Mouse (Mus musculus) c-Kit-positive CD71-positive TER-119-negative erythroid progenitor cells, embryonic 14.5 days (primary cell): ENCODE results near the gene Aifm2.

Source experiments
- DNase-seq: peaks from one replicate; pipeline ENCODE4 v3.0.0-alpha.2; 2013; ENCODE audit warnings: low read depth

Gene Aifm2

GRCm38 (mm10) chr10:61715996-61716864 lies 1.2 kb downstream of the Aifm2 start:
- no peak for DNase-seq

- no peak for DNase-seq
Measured at GRCm38 (mm10) chr10:61717406-61718296, 2.6 kb downstream of the Aifm2 start.

DNA sequence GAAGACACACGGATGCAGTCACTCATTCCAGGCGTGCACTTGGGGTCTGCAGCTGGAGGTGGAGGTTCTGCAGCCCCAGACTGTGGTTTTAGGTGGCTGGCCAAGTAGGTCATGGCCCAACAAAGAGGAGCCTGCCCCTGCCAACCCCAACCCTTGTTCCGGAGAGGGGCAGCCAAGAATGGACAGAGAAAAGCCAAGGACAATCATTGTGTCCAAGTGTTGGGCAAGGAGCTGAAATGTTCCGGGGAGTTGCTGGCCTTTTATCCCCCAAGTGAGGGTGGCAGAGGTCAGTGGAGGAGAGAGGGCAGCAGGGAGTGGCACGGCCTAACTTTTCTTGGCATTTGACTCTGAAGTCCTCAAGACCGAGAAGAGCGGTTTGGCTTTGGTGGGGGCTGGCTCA lies 5.3 kb downstream of the Aifm2 start:
- no peak for DNase-seq

- no peak for DNase-seq
Measured at GRCm38 (mm10) chr10:61722215-61722614, 7.2 kb downstream of the Aifm2 start.

GRCm38 (mm10) chr10:61723271-61723670 lies 8.2 kb downstream of the Aifm2 start:
- DNase-seq, result no peak

DNA sequence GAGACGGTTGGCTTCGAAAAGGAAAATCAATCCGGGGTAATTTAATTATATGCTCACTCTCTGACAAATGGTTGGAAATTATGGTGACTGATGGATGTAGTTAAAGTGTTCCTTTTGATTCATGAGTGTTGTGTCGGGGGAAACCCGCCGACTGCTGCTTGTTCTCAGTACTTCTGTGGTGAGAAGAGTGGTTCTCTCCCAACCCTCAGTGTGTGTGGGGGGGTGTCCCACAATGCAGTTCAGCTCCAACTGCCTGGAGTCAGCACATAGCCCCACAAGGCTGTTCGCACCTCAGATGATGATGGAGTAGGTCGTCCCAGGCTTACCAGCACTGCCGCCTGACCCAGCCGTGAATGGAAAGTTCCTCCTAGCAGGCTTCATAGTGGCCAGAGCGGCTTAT lies 14.1 kb downstream of the Aifm2 start:
- no peak for DNase-seq

- no peak for DNase-seq
Measured at GRCm38 (mm10) chr10:61730171-61730570, 15.1 kb downstream of the Aifm2 start.

GRCm38 (mm10) chr10:61734377-61734776 lies 19.3 kb downstream of the Aifm2 start:
- peak; percentile 42 for DNase-seq

- no peak for DNase-seq
Measured at GRCm38 (mm10) chr10:61736671-61737078, 21.6 kb downstream of the Aifm2 start.

- no peak for DNase-seq
Measured at GRCm38 (mm10) chr10:61737537-61737936, 22.5 kb downstream of the Aifm2 start.

DNA sequence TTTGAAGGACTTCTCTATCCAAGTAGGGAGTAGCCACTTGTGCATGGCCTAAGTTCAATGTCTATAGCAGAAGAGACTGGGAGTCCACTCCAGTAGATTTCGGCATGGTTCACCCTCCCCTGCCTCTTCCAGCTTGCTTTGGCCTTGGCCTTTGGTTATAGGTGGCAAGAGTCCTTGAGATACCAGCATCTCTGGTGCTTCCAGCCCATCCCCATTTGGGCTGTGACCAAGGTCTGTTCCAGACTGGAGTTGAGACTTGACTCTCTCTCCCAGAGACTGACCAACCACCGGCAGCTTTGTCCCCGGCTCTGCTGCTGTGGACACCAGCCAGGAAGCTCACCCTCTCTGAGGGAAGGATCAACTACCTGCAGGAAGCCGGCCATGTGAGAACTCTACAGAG lies 23.1 kb downstream of the Aifm2 start:
- DNase-seq, result no peak

DNA sequence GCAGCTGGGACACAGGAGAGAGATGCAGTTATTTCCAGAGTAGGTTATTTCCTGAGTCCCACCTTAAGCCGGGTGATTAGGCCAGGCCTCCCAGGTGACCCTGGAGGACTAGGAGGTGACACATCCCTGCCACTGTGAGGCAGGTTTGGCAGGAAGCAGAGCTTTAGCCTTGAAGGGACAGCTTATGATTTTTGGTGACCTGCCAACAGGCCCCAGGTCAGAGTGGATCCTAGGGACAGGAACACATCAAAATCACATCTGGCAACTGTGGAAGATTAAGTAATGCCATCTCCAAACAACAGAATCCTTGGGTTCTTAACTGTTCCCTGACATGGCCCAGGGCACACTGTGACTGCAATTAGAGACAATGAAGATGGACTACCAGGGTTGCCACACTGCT lies 26.2 kb downstream of the Aifm2 start:
- no peak for DNase-seq

DNA sequence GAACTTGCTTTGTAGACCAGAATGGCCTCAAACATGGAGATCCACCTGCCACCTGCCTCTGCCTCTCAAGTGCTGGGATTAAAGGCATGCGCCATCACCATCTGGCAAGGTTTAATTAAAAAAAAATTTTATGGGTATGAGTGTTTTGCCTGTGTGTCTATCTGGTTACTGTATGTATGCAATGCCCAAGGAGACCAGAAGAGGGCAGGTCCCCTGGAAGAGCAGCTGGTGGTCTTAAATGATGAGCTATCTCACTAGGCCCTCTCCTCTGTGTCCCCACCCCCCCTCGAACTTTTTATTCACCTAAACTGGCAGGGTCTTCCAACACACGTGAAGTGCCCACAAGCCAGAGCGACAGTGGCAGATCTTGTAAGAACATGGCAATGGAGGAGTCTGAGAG lies 26.8 kb downstream of the Aifm2 start:
- no peak for DNase-seq

GRCm38 (mm10) chr10:61742336-61742735 lies 27.3 kb downstream of the Aifm2 start:
- no peak for DNase-seq

- DNase-seq, result no peak
Measured at GRCm38 (mm10) chr10:61745133-61745532, 30.1 kb downstream of the Aifm2 start.

DNA sequence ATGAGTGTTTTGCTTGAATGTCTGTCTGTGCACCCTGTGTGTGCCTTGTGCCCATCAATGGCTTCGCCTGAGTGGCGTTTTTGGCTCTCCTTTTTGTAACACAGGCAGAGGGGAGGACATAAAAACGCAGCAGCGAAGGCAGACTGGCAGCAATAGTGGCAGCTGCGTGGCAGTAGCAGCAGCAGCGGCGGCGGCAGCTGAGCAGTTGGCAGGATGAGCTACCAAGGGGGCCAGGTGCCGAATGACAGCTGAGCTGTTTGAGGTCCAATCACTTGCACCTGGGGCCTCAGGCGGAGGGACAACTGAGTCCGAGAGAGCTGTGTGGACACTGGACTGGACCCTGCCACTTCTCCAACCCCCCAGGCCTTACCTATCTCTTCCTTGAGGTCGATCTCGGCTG lies 32.2 kb downstream of the Aifm2 start:
- no peak for DNase-seq

DNA sequence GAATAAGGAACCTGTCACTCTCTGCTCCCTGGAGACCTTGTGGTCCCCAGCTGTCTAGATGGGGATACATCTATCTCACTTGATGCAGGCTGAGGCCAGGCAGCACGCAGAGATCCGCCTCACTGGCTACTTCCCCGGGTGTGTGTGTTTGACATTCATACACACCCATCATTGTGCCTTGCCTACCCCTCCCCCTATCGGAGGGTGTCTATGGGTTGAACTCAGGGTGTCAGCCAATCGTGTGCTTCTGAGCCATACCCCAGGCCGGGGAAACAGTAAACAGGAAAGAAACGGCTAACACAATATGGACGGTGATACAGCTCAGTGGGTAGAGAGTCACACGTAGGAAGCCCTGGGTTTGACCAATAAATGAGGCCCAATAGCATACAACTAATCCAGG lies 35.0 kb downstream of the Aifm2 start:
- DNase-seq, result no peak

DNA sequence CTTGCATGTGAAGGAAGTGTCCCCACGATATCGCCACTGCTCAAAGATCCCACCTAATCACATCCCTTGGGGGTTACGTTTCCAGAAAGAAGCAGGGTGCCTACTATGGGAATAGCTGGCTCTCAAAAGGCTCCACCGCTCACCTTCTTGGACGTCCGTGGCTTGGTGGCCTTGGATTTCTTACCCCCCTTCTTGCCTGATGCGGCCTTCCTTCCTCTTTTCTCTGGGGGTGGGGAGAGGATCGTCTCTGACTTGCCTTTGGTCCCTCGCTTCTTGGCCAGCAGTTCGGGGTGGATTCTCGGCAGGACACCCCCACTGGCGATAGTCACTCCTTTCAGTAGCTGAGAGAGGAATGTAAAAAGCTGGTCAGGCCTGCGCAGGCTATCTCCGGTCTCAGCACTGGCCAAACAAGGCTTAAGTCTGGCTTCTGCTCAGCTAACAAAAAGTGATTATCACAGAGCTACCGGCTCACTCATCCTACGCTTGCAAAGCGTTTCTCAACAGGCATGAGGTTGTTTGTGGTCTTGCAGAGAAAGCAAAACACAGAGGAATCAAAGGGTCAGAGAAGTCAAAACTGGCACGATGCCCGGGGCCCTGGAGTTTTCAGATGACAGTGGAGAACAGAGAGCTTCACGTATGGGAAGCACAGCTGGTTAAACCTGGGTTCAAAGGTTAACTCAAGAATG lies 36.6 kb downstream of the Aifm2 start:
- no peak for DNase-seq

DNA sequence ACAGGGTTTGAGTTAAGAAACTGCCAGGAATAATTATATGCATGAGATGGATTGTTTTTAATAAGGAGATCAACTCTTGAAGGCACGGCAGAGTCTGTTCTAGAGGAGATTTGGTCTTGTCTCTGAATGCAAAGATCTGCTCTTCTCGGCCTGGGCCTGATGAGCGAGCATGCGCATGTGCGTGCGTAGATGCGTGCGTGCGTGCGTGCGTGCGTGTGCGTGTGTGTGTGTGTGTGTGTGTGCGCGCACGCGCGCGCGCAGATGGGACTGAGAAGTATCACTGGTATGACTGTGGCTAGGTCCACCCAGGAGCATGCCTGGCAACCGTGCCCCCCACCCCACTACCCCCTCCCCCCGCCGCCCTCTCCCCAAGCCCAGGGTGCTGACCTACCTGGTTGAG lies 38.0 kb downstream of the Aifm2 start:
- DNase-seq, result no peak

GRCm38 (mm10) chr10:61757022-61757421 lies 42.0 kb downstream of the Aifm2 start:
- no peak for DNase-seq

GRCm38 (mm10) chr10:61758904-61759303 lies 43.8 kb downstream of the Aifm2 start:
- DNase-seq, result no peak

- DNase-seq, result no peak
Measured at GRCm38 (mm10) chr10:61759869-61760268, 44.8 kb downstream of the Aifm2 start.
